ENCODE assay signal across 8 mouse cellular contexts in the genomic region with DNA sequence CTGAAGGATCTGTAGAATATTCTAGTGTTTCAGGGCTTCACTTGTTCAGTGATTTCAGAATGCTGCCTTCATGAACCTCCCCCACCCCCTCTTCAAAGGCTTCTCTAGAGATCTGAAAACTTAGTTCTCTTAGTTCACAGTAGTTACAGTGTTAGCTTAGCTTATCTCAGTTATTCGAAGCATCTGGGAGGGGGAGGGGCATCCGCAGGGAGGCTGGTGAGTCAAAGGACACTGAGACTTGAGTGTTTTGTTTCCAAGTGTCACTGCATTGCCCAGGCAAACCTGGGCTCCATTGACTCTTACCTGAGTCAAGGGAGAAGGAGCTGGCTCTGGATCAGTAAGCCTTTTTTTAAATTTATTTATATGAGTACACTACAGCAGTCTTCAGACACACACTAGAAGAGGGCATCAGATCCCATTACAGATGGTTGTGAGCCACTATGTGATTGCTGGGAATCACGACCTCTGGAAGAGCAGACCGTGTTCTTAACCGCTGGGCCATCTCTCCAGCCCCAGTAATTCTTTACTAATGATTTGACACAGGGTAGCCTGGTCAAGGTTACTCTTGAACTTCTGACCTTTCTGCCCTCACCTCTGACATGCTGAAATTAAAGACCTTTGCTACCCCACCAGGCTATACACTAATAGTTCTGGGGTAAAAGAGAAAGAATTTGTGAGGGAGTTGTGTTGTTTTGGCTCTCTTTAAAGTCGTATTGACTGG. TPM values are rescaled to one million over a fixed set of nuclear protein-coding genes. Genes with fewer than 3 reads are reported as not detected.
DNase-seq lines count a peak whose midpoint lies in the region; ATAC-seq and TF ChIP-seq lines count a peak whose summit lies in the region.

No protein-coding gene starts in this region.

- no peak overlapping the region for H3K4me3 ChIP-seq in embryonic facial prominence, embryonic 11.5 days (ENCODE audit: low read depth, low read length)
- no peak overlapping the region for H3K4me3 ChIP-seq in layer of hippocampus, adult 2 months

- no peak overlapping the region for H3K27ac ChIP-seq in embryonic facial prominence, embryonic 11.5 days (replicated peaks; ENCODE audit: low read depth, low read length)
- no peak overlapping the region for H3K27ac ChIP-seq in layer of hippocampus, adult 2 months

- no peak for TF ChIP-seq CTCF in layer of hippocampus, adult 2 months (conservative IDR thresholded peaks at IDR 0.05)

- DNase-seq in urinary bladder, postnatal 25 days (ENCODE audit: low spot score): peak; percentile 65
- no peak for DNase-seq in urinary bladder, adult 2 months (ENCODE audit: low spot score)
- peak; percentile 69 for DNase-seq in embryonic facial prominence, embryonic 11.5 days (ENCODE audit: low spot score)
- DNase-seq in kidney, postnatal 14 days: peak; percentile 75
- peak; percentile 90 for DNase-seq in naive thymus-derived CD4-positive, alpha-beta T cell, adult 2 months (ENCODE audit: low read depth)
- no peak for DNase-seq in frontal cortex, postnatal 36 days (ENCODE audit: low spot score in 2 of 2)
- DNase-seq in layer of hippocampus, adult 2 months (ENCODE audit: low spot score in 2 of 2): no peak
- DNase-seq in cerebellum, postnatal 14 days: no peak

- H3K27me3 ChIP-seq in embryonic facial prominence, embryonic 11.5 days (ENCODE audit: control insufficient read depth, insufficient read depth, low read length): no peaks in the 10 kb centered on the region

- no peaks in the 10 kb centered on the region for H3K9me3 ChIP-seq in embryonic facial prominence, embryonic 11.5 days (replicated peaks; ENCODE audit: control insufficient read depth, low read length)

- WGBS in embryonic facial prominence, embryonic 11.5 days: 34% methylated on average over 6 of the region's 6 CpGs

- H3K9ac ChIP-seq in embryonic facial prominence, embryonic 11.5 days (replicated peaks; ENCODE audit: low read length): no peak overlapping the region

- ATAC-seq in embryonic facial prominence, embryonic 11.5 days (replicated peaks; ENCODE audit: insufficient number of reproducible peaks, low FRiP score, low TSS enrichment, low read depth): 0 out of 2 replicates have a peak, but pooled peaks have one; percentile 30

- H3K4me1 ChIP-seq in embryonic facial prominence, embryonic 11.5 days (ENCODE audit: control insufficient read depth, insufficient read depth, low read length): no peaks in the 10 kb centered on the region; the same call in 1 of the 2 replicates

- H3K36me3 ChIP-seq in embryonic facial prominence, embryonic 11.5 days (replicated peaks; ENCODE audit: control insufficient read depth, insufficient read depth, low read depth, low read length): peaks cover 6% of the 10 kb centered on the region

- no peak overlapping the region for H3K4me2 ChIP-seq in embryonic facial prominence, embryonic 11.5 days (ENCODE audit: low read depth, low read length)

RNA-seq across cellular contexts. Expression of a gene that starts 7.7 kb away (rescaled TPM):
- 90.3 and 106 TPM in 2 replicates for polyA plus RNA-seq in urinary bladder, adult 2 months (2012; rRNA removed)
- polyA plus RNA-seq in embryonic facial prominence, embryonic 11.5 days (2014; fragmentation: Nextera tagmentation; extraction: Ambion mirVana): 77.1 and 83.3 TPM in 2 replicates
- 10 to 100 TPM; 49.6 to 55.2 TPM for total RNA-seq in layer of hippocampus, adult 2 months (2021)

RNA-seq across cellular contexts. Expression of a gene that starts 21.4 kb away (rescaled TPM):
- 52.4 and 58.8 TPM in 2 replicates for polyA plus RNA-seq in urinary bladder, adult 2 months (2012; rRNA removed)
- 0.55 and 0.71 TPM in 2 replicates for polyA plus RNA-seq in embryonic facial prominence, embryonic 11.5 days (2014; fragmentation: Nextera tagmentation; extraction: Ambion mirVana)
- 1 to 10 TPM; 7.0 to 7.9 TPM for total RNA-seq in layer of hippocampus, adult 2 months (2021)

RNA-seq across cellular contexts. Expression of a gene that starts 41.5 kb away (rescaled TPM):
- polyA plus RNA-seq in urinary bladder, adult 2 months (2012; rRNA removed): 31.6 and 45.7 TPM in 2 replicates
- 69.7 and 79.4 TPM in 2 replicates for polyA plus RNA-seq in embryonic facial prominence, embryonic 11.5 days (2014; fragmentation: Nextera tagmentation; extraction: Ambion mirVana)
- total RNA-seq in layer of hippocampus, adult 2 months (2021): 100 to 1,000 TPM; 302 to 322 TPM

Comparison
In these comparisons a context has a peak if more than half of its experiments do, and no peak if none do; other contexts are left out.
1. DNase-seq: peak in urinary bladder, postnatal 25 days (single experiment), embryonic facial prominence, embryonic 11.5 days (single experiment), kidney, postnatal 14 days (single experiment) and naive thymus-derived CD4-positive, alpha-beta T cell, adult 2 months (single experiment); none in urinary bladder, adult 2 months (single experiment), frontal cortex, postnatal 36 days (0 of 2), layer of hippocampus, adult 2 months (0 of 2) and cerebellum, postnatal 14 days (0 of 2).
2. RNA of a gene that starts 21.4 kb away (polyA plus RNA-seq): 52.4 to 58.8 TPM in urinary bladder, adult 2 months; 0.55 to 0.71 TPM in embryonic facial prominence, embryonic 11.5 days; every median in the first group is over 10 times any median in the second.